Mouse (Mus musculus): ENCODE measurements at regions not wholly inside any gene's neighbourhood (a gene's known extent, or its start where the extent isn't known, plus 50 kb on each side); places are given as distances from the start of the nearest gene placed in this dataset.

GRCm38 (mm10) chr9:43915015-43915414 is 128.2 kb upstream of the Thy1 start:
- Histone ChIP-seq H3K27ac (no peak overlapping the region), H3K9ac (replicated peaks; ENCODE audit: low read length) (no peak overlapping the region), H3K4me2 (ENCODE audit: low read depth, low read length) (no peak overlapping the region), H3K4me3 (ENCODE audit: low read length) (no peak overlapping the region), H3K36me3 (ENCODE audit: insufficient read depth, low read length) (no peaks in the 10 kb centered on the region), H3K9me3 (ENCODE audit: low read length) (no peaks in the 10 kb centered on the region), H3K27me3 (ENCODE audit: insufficient read depth, low read length) (no peaks in the 10 kb centered on the region), H3K4me1 (ENCODE audit: insufficient read depth, low read length) (no peaks in the 10 kb centered on the region)
- no peak for ATAC-seq
- no peak for DNase-seq (ENCODE audit: low spot score)
- 69% methylated on average over 5 of the region's 5 CpGs for WGBS
- TF ChIP-seq CTCF (IDR thresholded peaks at IDR 0.05; ENCODE audit: low read depth), result no peak

- no peak for ATAC-seq
- H3K4me1 ChIP-seq (ENCODE audit: insufficient read depth, low read length), result peaks cover 6% of the 10 kb centered on the region; the same call in 1 of the 2 replicates
- no peaks in the 10 kb centered on the region for H3K9me3 ChIP-seq (ENCODE audit: low read length)
- 27% methylated on average over 10 of the region's 10 CpGs for WGBS
- no peaks in the 10 kb centered on the region for H3K27me3 ChIP-seq (ENCODE audit: insufficient read depth, low read length)
- TF ChIP-seq CTCF (IDR thresholded peaks at IDR 0.05; ENCODE audit: low read depth), result no peak
- H3K9ac ChIP-seq (replicated peaks; ENCODE audit: low read length), result no peak overlapping the region
- no peak for DNase-seq (ENCODE audit: low spot score)
- no peak overlapping the region for H3K27ac ChIP-seq
- H3K36me3 ChIP-seq (ENCODE audit: insufficient read depth, low read length), result no peaks in the 10 kb centered on the region
- H3K4me2 ChIP-seq (ENCODE audit: low read depth, low read length), result no peak overlapping the region
- no peak overlapping the region for H3K4me3 ChIP-seq (ENCODE audit: low read length)
These were observed 125.7 kb upstream of the Thy1 start for GRCm38 (mm10) chr9:43917467-43917866.

GRCm38 (mm10) chr9:43919010-43919409 is 124.2 kb upstream of the Thy1 start:
- TF ChIP-seq CTCF (IDR thresholded peaks at IDR 0.05; ENCODE audit: low read depth), result no peak
- Histone ChIP-seq H3K27ac (no peak overlapping the region), H3K4me2 (ENCODE audit: low read depth, low read length) (no peak overlapping the region), H3K4me1 (ENCODE audit: insufficient read depth, low read length) (peaks cover 9% of the 10 kb centered on the region), H3K27me3 (ENCODE audit: insufficient read depth, low read length) (no peaks in the 10 kb centered on the region), H3K4me3 (ENCODE audit: low read length) (no peak overlapping the region), H3K9me3 (ENCODE audit: low read length) (no peaks in the 10 kb centered on the region), H3K36me3 (ENCODE audit: insufficient read depth, low read length) (no peaks in the 10 kb centered on the region), H3K9ac (replicated peaks; ENCODE audit: low read length) (no peak overlapping the region)
- WGBS, result 40% methylated on average over 17 of the region's 17 CpGs
- no peak for ATAC-seq
- no peak for DNase-seq (ENCODE audit: low spot score)

- peak; percentile 90 for TF ChIP-seq CTCF (IDR thresholded peaks at IDR 0.05; ENCODE audit: low read depth)
- no peaks in the 10 kb centered on the region for H3K36me3 ChIP-seq (ENCODE audit: insufficient read depth, low read length)
- H3K27ac ChIP-seq, result no peak overlapping the region; the same call in 1 of the 2 replicates
These were observed 123.0 kb upstream of the Thy1 start for GRCm38 (mm10) chr9:43920053-43920754.

GRCm38 (mm10) chr9:43922231-43922630 is 121.0 kb upstream of the Thy1 start:
- Histone ChIP-seq H3K9ac (replicated peaks; ENCODE audit: low read length) (no peak overlapping the region), H3K36me3 (ENCODE audit: insufficient read depth, low read length) (no peaks in the 10 kb centered on the region), H3K27me3 (ENCODE audit: insufficient read depth, low read length) (no peaks in the 10 kb centered on the region), H3K4me3 (ENCODE audit: low read length) (no peak overlapping the region), H3K4me2 (ENCODE audit: low read depth, low read length) (no peak overlapping the region), H3K4me1 (ENCODE audit: insufficient read depth, low read length) (peaks cover 9% of the 10 kb centered on the region), H3K27ac (no peak overlapping the region), H3K9me3 (ENCODE audit: low read length) (no peaks in the 10 kb centered on the region)
- 20% methylated on average over 6 of the region's 6 CpGs for WGBS
- TF ChIP-seq CTCF (IDR thresholded peaks at IDR 0.05; ENCODE audit: low read depth), result no peak
- peak; percentile 28 for DNase-seq (ENCODE audit: low spot score)
- ATAC-seq, result no peak

More at GRCm38 (mm10) chr9:43920053-43920754, 123.0 kb upstream of the Thy1 start:
- H3K9ac ChIP-seq (replicated peaks; ENCODE audit: low read length), result no peak overlapping the region
- ATAC-seq (peak; percentile 74), DNase-seq (ENCODE audit: low spot score) (peak; percentile 91)
- H3K4me1 ChIP-seq (ENCODE audit: insufficient read depth, low read length), result peaks cover 9% of the 10 kb centered on the region
- peak overlapping the region; percentile 35; the same call in 1 of the 2 replicates for H3K4me2 ChIP-seq (ENCODE audit: low read depth, low read length)
- no peak overlapping the region for H3K4me3 ChIP-seq (ENCODE audit: low read length)
- H3K9me3 ChIP-seq (ENCODE audit: low read length), result no peaks in the 10 kb centered on the region
- H3K27me3 ChIP-seq (ENCODE audit: insufficient read depth, low read length), result no peaks in the 10 kb centered on the region
- 8% methylated on average over 24 of the region's 24 CpGs for WGBS

GRCm38 (mm10) chr9:43923088-43923487 is 120.1 kb upstream of the Thy1 start:
- Histone ChIP-seq H3K27ac (no peak overlapping the region), H3K4me2 (ENCODE audit: low read depth, low read length) (no peak overlapping the region), H3K27me3 (ENCODE audit: insufficient read depth, low read length) (no peaks in the 10 kb centered on the region), H3K4me1 (ENCODE audit: insufficient read depth, low read length) (peaks cover 9% of the 10 kb centered on the region), H3K9me3 (ENCODE audit: low read length) (no peaks in the 10 kb centered on the region), H3K4me3 (ENCODE audit: low read length) (no peak overlapping the region), H3K36me3 (ENCODE audit: insufficient read depth, low read length) (no peaks in the 10 kb centered on the region), H3K9ac (replicated peaks; ENCODE audit: low read length) (no peak overlapping the region)
- WGBS, result 47% methylated on average over 4 of the region's 4 CpGs
- TF ChIP-seq CTCF (IDR thresholded peaks at IDR 0.05; ENCODE audit: low read depth), result no peak
- DNase-seq (ENCODE audit: low spot score), result peak; percentile 25
- ATAC-seq, result no peak

- Histone ChIP-seq H3K4me3 (ENCODE audit: low read length) (no peak overlapping the region), H3K27me3 (ENCODE audit: insufficient read depth, low read length) (no peaks in the 10 kb centered on the region), H3K9ac (replicated peaks; ENCODE audit: low read length) (no peak overlapping the region), H3K4me2 (ENCODE audit: low read depth, low read length) (no peak overlapping the region), H3K27ac (no peak overlapping the region), H3K36me3 (ENCODE audit: insufficient read depth, low read length) (no peaks in the 10 kb centered on the region), H3K4me1 (ENCODE audit: insufficient read depth, low read length) (peaks cover 15% of the 10 kb centered on the region), H3K9me3 (ENCODE audit: low read length) (no peaks in the 10 kb centered on the region)
- 27% methylated on average over 15 of the region's 15 CpGs for WGBS
- TF ChIP-seq CTCF (IDR thresholded peaks at IDR 0.05; ENCODE audit: low read depth), result peak; percentile 73
- ATAC-seq (no peak), DNase-seq (ENCODE audit: low spot score) (peak; percentile 72)
These were observed 118.4 kb upstream of the Thy1 start for GRCm38 (mm10) chr9:43924795-43925194.

All from hindbrain, postnatal 0 days (tissue).